Mouse (Mus musculus) layer of hippocampus, adult 18-20 months (tissue): ENCODE measurements at regions not wholly inside any gene's neighbourhood (a gene's known extent, or its start where the extent isn't known, plus 50 kb on each side); places are given as distances from the start of the nearest gene placed in this dataset.

Experiments
- DNase-seq, 2 experiments: peaks; one replicate each; pipeline ENCODE4 v3.0.0; 2022; ENCODE audit warnings: low spot score in 2 of 2

- DNase-seq, result no peak
Measured at GRCm38 (mm10) chr15:36427334-36427733, 580.2 kb downstream of the Zfp706 start.

GRCm38 (mm10) chr15:36425902-36426301 lies 581.7 kb downstream of the Zfp706 start:
- DNase-seq, result peak in 1 of 2 experiments; percentile 83

DNA sequence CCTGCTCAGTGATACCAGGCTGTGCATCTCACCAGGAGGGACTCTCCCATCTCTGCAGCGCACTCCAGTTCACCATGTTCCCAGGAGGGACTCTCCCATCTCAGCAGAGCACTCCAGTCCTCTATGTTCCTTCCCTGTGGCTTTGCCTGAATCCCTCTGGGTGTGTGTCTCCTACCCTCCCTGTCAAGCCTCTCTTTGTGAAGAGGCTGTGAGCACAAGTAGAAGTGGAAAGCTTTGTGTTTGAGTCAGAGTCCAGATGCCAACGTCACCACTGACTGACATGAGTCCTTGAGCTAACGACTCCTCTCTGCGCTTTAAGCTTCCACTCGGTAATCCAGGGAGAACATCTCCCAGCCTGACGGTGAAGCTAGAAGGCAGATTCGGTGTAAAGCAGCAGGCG lies 583.5 kb downstream of the Zfp706 start:
- DNase-seq, result no peak

DNA sequence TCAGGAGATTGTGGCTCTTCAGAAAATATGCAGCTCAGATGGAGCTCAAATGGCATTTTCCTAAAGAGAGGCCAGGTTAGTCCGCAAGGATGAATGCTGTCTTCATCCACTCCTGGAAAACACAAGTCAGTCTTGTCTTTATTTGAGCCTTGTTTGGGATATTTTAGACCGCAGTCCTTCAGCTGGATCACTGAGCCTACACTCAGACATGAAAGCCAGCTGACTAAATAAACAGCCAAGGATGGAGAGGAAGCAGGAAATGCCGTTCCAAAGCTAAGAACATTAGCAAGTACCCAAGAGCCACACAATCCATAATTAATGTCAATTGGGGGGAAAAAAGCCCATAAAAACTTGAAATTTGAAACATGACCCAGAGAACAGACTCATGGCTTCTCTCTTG lies 584.8 kb downstream of the Zfp706 start:
- no peak for DNase-seq

- no peak for DNase-seq
Measured at GRCm38 (mm10) chr15:36419943-36420480, 587.6 kb downstream of the Zfp706 start.

DNA sequence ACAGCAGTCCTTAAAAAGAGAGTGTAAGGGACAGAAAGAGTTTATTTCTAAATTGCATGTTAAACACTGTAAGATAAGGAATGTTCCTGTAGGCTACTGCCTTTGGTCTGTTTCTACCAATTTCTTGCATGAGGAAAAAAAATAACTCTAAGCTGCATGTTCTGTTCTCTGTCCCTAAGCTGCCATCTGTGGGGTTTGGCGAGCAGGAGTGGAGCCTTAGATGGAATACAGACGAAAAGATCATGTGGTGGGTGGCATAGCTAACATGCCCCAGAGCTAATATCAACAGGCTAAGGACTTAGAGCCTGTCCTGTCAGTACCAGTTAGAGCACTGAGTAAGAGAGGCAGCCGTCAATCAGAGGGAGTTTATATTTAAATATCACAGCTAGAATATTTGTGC lies 590.1 kb downstream of the Zfp706 start:
- peak; percentile 75 to 93 for DNase-seq

DNA sequence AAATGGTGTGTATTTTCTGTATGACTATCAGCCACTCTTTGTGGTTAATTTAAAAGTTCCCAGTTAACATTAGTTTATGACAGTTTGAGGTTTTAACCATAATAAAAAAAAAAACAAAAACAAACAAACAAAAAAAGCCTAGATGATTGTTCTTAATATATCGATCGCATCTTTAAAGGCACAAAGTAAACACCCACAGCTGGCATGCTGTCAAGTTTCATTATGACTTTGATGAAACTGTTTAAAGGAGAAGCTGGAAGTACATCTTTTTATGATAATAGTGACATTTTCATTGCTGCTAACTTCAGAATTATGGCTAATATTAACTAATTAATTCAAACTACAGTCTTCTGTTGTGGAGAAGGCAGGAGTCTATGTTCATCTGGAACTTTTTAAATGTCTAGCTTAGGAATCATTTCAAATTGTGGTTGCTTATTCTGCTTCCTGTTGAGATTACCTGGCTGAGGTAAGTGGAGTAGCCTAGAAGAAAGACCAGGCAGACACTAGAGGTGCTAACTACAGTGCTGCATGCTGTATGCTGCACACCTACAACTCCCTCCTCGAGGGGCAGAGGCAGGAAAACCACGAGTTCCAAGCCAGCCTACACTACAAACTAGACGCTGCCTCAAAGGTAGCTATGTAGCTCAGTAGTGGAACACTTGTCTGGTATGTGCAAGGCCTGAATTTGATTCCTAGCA lies 591.9 kb downstream of the Zfp706 start:
- DNase-seq, result no peak

DNA sequence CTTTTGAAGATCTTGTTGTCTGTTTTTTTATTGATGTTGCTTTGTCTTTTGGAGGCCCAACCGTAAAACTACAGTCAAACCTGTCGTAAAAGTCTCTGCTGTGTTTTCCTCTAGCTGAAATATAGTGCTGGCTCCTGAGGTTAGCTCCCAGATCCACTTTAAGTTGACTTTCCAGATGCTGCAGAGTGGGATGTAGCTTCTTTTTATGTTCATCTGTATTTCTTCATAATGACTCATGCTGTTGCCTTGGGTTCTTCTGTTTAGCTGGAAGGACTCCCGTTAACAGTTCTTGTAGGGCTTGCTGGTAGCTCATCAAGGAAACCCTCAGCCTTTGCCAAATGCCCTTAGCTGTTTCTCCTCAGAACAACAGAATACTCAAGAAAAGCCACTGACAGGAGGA lies 595.6 kb downstream of the Zfp706 start:
- DNase-seq, result no peak

- no peak for DNase-seq
Measured at GRCm38 (mm10) chr15:36405446-36405845, 602.1 kb downstream of the Zfp706 start.

DNA sequence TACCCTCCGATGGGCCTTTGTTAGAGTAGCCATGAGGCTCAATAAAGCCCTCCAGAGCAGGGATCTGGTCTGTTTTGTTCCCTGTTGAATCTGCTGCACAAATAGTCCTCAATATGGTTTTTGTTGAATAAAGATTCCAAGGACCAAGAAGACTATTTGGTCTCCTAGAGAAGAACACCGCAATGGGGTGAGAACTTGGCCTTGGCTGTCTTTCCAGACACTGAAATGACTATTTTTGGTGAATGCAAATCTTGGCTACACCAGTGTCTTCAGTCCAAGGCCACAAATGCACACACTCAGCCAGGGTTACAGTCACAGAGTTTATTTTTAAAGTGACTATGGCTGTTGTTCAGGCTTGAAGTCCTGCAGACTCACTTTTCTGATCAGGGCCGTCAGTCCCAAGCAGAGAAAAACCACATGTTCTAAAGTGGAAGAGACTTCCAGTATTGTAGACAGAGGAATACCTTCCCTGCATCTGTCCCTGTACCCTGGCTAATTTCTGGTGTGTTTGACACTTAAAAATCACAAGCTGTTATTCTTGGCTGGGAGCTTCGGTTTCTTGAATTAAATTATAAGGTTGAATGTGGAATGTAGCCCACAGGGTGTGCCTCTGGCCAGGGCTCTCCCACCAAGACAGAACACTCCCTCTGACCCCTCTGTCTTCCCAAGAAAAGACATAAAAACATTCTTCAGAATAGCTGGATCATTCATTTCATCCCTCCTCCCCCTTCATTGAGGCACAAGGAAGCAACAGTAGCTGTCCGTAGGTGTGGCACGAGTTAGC lies 604.0 kb downstream of the Zfp706 start:
- no peak for DNase-seq

DNA sequence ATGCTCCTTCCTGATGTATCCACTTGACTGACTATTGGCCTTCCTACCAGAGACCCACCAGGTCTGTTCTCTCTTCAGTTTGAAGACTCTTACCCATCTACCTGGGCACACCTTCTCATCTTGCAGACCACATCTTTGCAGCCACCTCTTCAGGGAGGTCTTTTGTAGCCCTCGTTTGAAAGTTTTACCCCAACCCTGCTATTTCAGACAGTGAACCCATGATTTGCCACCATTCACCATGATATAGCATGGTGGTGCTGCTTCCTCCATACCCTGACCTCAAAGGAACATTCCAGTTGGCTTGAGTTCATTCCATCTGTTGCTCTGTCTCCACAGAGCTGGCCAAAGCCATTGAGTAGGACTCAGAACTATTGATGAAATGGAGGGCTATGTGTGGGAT lies 605.5 kb downstream of the Zfp706 start:
- no peak for DNase-seq

DNA sequence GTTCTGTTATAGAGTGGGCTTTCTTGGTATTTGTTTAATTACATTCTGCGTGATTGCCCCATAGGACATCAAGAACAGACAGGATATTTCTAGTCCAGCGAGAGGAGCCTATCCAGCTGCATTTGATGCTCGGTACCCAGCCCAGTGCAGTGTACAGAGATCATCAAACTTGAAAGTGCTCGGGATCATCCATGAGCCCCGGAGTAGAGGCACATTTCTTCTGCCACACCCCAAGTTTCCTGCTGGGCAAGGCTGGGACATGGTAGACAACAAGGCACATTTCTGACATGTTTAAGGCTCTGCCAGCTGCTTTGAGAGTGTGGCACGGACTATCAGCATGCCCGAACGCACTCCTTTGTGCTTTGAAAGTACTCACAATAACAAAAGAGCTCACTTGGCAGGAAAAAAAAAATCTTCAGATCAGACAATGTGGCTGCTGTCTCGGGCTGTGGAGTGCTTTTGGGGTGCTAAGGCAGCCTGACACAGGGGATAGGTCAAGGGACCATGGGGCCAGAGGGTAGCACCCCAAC lies 607.2 kb downstream of the Zfp706 start:
- no peak for DNase-seq

- no peak for DNase-seq
Measured at GRCm38 (mm10) chr15:36399355-36400012, 608.1 kb downstream of the Zfp706 start.

DNA sequence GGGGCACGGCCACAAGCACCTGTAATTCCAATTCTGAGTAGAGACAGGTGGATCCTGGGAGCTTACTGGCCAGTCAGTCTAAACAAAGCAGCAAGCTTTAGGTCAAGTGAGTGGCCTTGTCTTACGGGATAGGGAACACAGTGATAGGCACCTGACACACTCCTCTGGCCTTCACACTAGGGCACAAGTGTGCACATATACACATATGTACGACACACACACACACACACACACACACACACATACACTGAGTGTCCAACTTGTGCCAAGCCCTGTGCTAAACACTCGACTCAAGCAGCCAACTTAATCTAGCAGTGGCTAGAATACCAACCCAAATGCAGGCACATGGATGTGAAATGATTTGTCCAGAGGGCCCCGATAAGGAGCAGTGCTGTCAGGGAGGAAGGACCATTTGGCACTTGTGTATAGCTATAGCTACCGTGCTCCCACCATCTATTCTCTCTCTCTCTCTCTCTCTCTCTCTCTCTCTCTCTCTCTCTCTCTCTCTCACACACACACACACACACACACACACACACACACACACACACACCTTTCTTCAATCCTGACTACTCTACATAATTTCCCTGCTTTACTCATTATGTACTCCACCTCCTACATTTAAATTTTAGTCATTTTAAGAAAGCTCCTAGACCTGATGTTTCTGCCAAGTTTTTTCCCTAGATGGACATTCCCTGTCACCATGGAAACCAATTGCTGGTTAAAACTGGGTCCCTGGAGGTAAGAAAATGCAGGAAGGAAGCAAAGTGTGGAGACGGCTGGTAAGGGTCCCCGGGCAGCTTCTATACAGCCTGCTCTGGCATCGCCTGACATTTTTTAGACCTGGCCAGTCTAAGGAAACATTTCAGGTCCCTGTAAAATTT lies 609.2 kb downstream of the Zfp706 start:
- no peak for DNase-seq

DNA sequence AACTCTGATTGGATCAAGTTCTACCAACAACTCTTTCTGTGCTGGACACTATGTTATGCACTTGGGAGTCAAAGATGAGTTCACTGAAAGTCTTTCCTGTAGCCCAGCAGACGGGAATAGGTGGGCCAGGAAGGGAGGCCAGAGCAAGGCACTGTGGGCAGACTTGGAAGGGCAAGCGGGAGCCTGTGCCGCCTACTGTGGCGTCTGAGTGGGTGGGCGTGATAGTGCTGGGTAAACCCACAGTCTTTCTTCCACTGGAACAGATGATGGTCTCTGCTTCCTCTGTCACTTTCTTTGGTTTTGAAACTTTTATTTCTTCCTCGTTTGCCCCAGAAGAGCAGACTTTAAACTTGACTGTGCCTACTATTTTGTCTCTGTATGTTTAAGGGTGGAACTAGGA lies 610.8 kb downstream of the Zfp706 start:
- DNase-seq, result no peak

DNA sequence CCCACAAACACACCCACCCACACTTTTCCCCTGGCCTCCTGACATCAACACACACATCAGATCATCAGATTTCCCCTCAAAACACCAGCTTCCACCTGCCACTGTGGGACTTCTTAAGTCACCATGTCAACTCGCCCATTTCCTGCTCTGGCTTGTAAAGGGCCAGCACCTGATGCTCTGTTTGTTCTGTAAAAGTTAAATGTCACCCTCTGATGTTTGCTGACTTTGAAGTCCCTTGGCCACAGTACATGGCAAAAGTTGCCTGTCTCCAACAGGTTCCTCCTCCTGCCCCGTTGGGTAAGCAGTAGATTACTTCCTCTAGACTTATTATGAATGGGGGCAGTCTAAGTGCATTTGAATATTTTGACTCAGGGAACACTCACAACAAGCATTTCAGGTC lies 611.3 kb downstream of the Zfp706 start:
- no peak for DNase-seq

DNA sequence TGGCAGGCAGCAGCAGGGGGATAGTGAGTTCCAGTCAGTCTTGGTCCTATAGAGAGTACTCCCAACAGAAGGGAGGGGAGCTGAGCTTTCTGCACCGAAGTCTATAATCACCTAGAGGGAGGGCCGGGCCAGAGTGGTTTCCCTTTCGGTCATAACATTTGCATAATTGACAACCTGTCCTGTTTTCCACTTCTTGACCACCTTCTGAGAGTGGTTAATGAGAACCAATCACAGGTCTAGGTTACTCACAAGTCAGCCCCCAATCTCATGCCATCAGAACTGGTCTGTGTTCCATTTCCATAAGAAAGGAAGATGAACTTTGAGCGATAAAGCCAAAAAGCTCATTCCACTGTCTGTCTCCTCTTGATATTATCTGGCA lies 611.9 kb downstream of the Zfp706 start:
- DNase-seq, result no peak

DNA sequence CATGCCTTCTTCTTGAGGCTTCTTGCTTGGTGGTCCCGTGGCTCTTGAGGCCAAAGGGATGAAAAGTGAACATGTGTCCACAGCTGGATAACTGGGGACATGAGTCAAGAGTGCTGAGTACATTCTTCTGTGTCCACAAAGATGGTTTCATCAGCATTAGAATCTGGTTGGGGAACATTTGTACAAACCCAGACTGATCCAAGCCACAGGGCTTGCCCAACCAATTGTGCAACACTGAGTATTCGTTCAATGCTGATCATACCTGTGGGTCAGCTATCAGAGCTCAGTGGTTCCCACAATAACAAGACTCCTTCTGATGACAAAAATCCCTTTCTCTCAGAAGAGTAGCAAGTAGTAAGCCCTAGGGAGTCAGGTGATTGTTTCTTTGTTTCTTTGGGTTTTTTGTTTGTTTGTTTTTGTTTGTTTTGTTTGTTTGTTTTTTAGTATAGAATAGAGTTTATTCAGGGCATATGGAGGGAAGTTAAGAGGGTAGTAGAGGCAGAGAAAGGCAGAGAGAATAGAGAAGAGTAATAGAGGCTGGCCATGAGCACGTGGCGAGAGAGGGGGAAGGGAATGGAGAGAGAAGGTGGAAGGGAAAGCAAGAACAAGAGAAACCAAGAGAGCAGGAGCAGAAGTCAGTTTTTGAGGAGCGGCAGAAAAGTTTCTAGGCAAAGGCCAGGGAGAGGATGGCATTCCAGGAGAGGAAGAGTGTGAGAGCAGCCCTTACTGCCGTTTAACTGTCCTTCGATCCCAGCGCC lies 612.5 kb downstream of the Zfp706 start:
- DNase-seq, result no peak

GRCm38 (mm10) chr15:36389775-36390174 lies 617.8 kb downstream of the Zfp706 start:
- no peak for DNase-seq

DNA sequence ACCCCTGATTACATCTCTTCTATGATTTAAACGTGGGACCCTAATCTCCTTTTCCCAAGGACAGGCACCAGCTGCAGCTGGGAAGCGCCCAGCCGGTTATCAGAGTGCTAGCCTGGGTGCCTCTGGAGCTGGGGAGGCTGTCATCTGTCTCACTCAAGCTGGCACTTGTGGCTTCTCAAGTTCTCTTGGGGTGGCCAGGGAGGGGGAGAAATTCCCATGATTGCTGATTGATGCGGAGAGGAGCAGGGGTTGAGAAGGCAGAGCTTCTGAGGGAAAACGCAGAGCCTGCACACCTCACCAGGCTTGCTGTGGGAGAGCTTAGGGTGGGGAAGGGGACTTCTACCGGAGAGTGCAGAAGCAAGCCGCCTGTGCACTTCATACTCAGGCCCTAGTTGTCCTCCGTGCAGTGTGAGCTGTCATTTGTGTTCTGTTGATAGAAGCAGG lies 626.3 kb downstream of the Zfp706 start:
- DNase-seq, result peak in 1 of 2 experiments; percentile 25
